Mouse (Mus musculus) C2C12 (cell line): ENCODE results near the gene Wwox. TPM values are rescaled to one million over a fixed set of nuclear protein-coding genes. Genes with fewer than 3 reads are reported as not detected.

Experiments used
- H3K27me3 ChIP-seq: one replicate; pipeline ENCODE4 v1.6.1; 2011; ENCODE audit not compliant: control insufficient read depth, insufficient read depth, insufficient read length
- H3K36me3 ChIP-seq: one replicate; pipeline ENCODE4 v1.6.1; 2011; ENCODE audit not compliant: control insufficient read depth, insufficient read depth
- H3K4me3 ChIP-seq: one replicate; pipeline ENCODE4 v1.5.1; 2011; ENCODE audit warnings: mild to moderate bottlenecking, control low read depth; ENCODE audit not compliant: poor library complexity, insufficient read depth, severe bottlenecking
- H3K79me2 ChIP-seq: one replicate; pipeline ENCODE4 v1.6.1; 2011; ENCODE audit not compliant: control insufficient read depth, insufficient read depth
- H3K79me3 ChIP-seq: one replicate; pipeline ENCODE4 v1.6.1; 2011; ENCODE audit warnings: low read depth, control low read depth
- H3ac ChIP-seq: one replicate; pipeline ENCODE3; 2011; ENCODE audit warnings: low read depth; ENCODE audit not compliant: control insufficient read depth, insufficient read length
- CEBPB ChIP-seq: IDR thresholded peaks from one replicate; pipeline ENCODE4 v1.6.1; 2011; ENCODE audit warnings: low read depth, mild to moderate bottlenecking, control low read depth, moderate library complexity
- CTCF ChIP-seq: IDR thresholded peaks from one replicate; pipeline ENCODE4 v1.5.1; 2011; ENCODE audit not compliant: control insufficient read depth, insufficient read depth, insufficient read length
- FOSL1 ChIP-seq: IDR thresholded peaks from one replicate; pipeline ENCODE4 v1.8.0; 2011; ENCODE audit warnings: mild to moderate bottlenecking, low read length; ENCODE audit not compliant: poor library complexity, insufficient read depth, severe bottlenecking
- MAX ChIP-seq: IDR thresholded peaks from one replicate; pipeline ENCODE4 v1.6.1; 2011; ENCODE audit warnings: mild to moderate bottlenecking, control low read depth
- MYOD1 ChIP-seq: IDR thresholded peaks from one replicate; pipeline ENCODE4 v1.6.1; 2011; ENCODE audit warnings: low read depth; ENCODE audit not compliant: control insufficient read depth, insufficient read length
- MYOG ChIP-seq: IDR thresholded peaks from one replicate; pipeline ENCODE4 v1.6.1; 2011; ENCODE audit not compliant: control insufficient read depth, insufficient read length; ENCODE audit errors: extremely low read depth
- USF1 ChIP-seq: IDR thresholded peaks from one replicate; pipeline ENCODE4 v1.6.1; 2011; ENCODE audit warnings: low read depth, mild to moderate bottlenecking, control low read depth, moderate library complexity
- polyA plus RNA-seq: library from polyadenylated mRNA; unstranded; fragments of >200 nt; fragmentation: generic; extraction: Trizol; gene quantifications from one replicate; pipeline ENCODE4 v1.2.1, GENCODE M21; 2012; ENCODE audit warnings: missing spikeins

Gene Wwox
- polyA plus RNA-seq, 1 experiment = 3.7 TPM

GRCm38 (mm10) chr8:114911031-114911580 lies 471.7 kb downstream of the Wwox start:
- TF ChIP-seq USF1 (no peak), MYOD1 (no peak), FOSL1 (no peak), CEBPB (no peak), MAX (no peak), CTCF (no peak), MYOG (no peak)
- Histone ChIP-seq H3K4me3 (no peak overlapping the region), H3K36me3 (no peaks in the 10 kb centered on the region), H3ac (no peak overlapping the region), H3K79me3 (no peaks in the 10 kb centered on the region), H3K27me3 (no peaks in the 10 kb centered on the region), H3K79me2 (no peaks in the 10 kb centered on the region)

- Histone ChIP-seq H3K79me3 (no peaks in the 10 kb centered on the region), H3K79me2 (no peaks in the 10 kb centered on the region), H3K4me3 (no peak overlapping the region), H3K36me3 (no peaks in the 10 kb centered on the region), H3ac (no peak overlapping the region), H3K27me3 (no peaks in the 10 kb centered on the region)
- TF ChIP-seq MAX = no peak
- TF ChIP-seq USF1 = no peak
- TF ChIP-seq MYOD1 = no peak
- no peak for TF ChIP-seq CEBPB
- TF ChIP-seq CTCF = no peak
- no peak for TF ChIP-seq MYOG
- TF ChIP-seq FOSL1 = no peak
These were observed 484.2 kb downstream of the Wwox start for GRCm38 (mm10) chr8:114923629-114924028.

GRCm38 (mm10) chr8:114927412-114927811 lies 488.0 kb downstream of the Wwox start:
- Histone ChIP-seq H3K4me3 (no peak overlapping the region), H3K79me2 (no peaks in the 10 kb centered on the region), H3K27me3 (no peaks in the 10 kb centered on the region), H3K36me3 (no peaks in the 10 kb centered on the region), H3ac (no peak overlapping the region), H3K79me3 (no peaks in the 10 kb centered on the region)
- TF ChIP-seq USF1 (no peak), MYOG (no peak), MYOD1 (no peak), CEBPB (no peak), CTCF (no peak), FOSL1 (no peak), MAX (no peak)

GRCm38 (mm10) chr8:114927917-114928316 lies 488.5 kb downstream of the Wwox start:
- H3K36me3 ChIP-seq = no peaks in the 10 kb centered on the region
- TF ChIP-seq CTCF (no peak), MYOG (no peak)

GRCm38 (mm10) chr8:114929597-114929996 lies 490.1 kb downstream of the Wwox start:
- TF ChIP-seq MYOD1 = no peak
- no peak for TF ChIP-seq FOSL1
- no peak for TF ChIP-seq USF1
- no peak for TF ChIP-seq CTCF
- no peak for TF ChIP-seq CEBPB
- Histone ChIP-seq H3K79me3 (no peaks in the 10 kb centered on the region), H3K4me3 (no peak overlapping the region), H3K27me3 (no peaks in the 10 kb centered on the region), H3K79me2 (no peaks in the 10 kb centered on the region), H3ac (no peak overlapping the region), H3K36me3 (no peaks in the 10 kb centered on the region)

More at GRCm38 (mm10) chr8:114927917-114928316, 488.5 kb downstream of the Wwox start:
- Histone ChIP-seq H3K4me3 (no peak overlapping the region), H3K79me2 (no peaks in the 10 kb centered on the region), H3ac (no peak overlapping the region), H3K79me3 (no peaks in the 10 kb centered on the region), H3K27me3 (no peaks in the 10 kb centered on the region)

GRCm38 (mm10) chr8:114932071-114932630 lies 492.7 kb downstream of the Wwox start:
- Histone ChIP-seq H3ac (no peak overlapping the region), H3K79me2 (no peaks in the 10 kb centered on the region), H3K4me3 (no peak overlapping the region), H3K79me3 (no peaks in the 10 kb centered on the region), H3K27me3 (no peaks in the 10 kb centered on the region), H3K36me3 (no peaks in the 10 kb centered on the region)
- TF ChIP-seq MYOD1 = no peak
- no peak for TF ChIP-seq MYOG
- TF ChIP-seq USF1 = no peak
- no peak for TF ChIP-seq MAX
- no peak for TF ChIP-seq CTCF
- TF ChIP-seq FOSL1 = no peak
- TF ChIP-seq CEBPB = no peak
